Mouse (Mus musculus) ES-E14 (cell line): ENCODE measurements at regions not wholly inside any gene's neighbourhood (a gene's known extent, or its start where the extent isn't known, plus 50 kb on each side); places are given as distances from the start of the nearest gene placed in this dataset.

Experiments used
- CHD2 ChIP-seq: IDR thresholded peaks from 2 replicates; pipeline ENCODE4 v1.6.1; 2014; ENCODE audit warnings: mild to moderate bottlenecking, low read depth, low read length, inconsistent platforms
- HCFC1 ChIP-seq: IDR thresholded peaks from 2 replicates; pipeline ENCODE4 v1.6.1; 2012; ENCODE audit warnings: low read length, inconsistent platforms, borderline replicate concordance; ENCODE audit not compliant: insufficient read depth
- ZNF384 ChIP-seq: IDR thresholded peaks from 2 replicates; pipeline ENCODE4 v1.6.1; 2012; ENCODE audit warnings: low read depth, low read length, inconsistent platforms

DNA sequence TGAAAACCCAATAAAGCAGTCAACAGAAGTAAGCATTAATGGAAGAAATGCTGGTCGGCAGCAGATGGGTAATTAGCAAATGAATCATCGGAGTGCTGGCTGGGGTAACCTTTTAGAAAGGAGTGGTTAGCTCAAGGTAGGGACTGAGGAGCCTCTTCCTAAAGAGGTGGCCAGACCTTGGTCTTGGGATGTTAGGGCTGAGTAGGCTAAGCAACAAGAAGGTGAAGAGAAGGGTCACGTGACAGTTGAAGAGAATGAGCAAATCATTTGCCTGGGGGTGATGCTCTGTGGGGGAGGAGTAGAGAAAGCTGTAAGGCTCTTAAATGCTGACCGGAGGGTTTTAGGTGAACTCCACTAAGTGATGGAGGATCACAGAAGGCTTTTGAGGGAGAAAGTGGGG is 208.2 kb downstream of the Gm10260 start:
- TF ChIP-seq ZNF384, result no peak
- TF ChIP-seq HCFC1, result no peak
- TF ChIP-seq CHD2, result no peak
